Mouse (Mus musculus) limb, embryonic 12.5 days (tissue): ENCODE data around the gene Stmn1. TPM values are rescaled to one million over a fixed set of nuclear protein-coding genes. Genes with fewer than 3 reads are reported as not detected.
"Not testable (repeated sequence)": the region's sequence is repeated elsewhere in the genome, so short reads cannot be mapped to it uniquely, and the experiment has no call there.

Experiments
- ATAC-seq: fragments of 200-750 bp; cut with Nextera tagmentation; 2 replicates; pipeline ENCODE4 v1.8.0; 2017; ENCODE audit warnings: low read depth, moderate TSS enrichment; ENCODE audit not compliant: insufficient number of reproducible peaks, insufficient read depth, low FRiP score, low TSS enrichment
- H3K27ac ChIP-seq: fragments of 300-500 bp; sonication (generic); 2 replicates; pipeline ENCODE4 v1.5.1; 2016; ENCODE audit warnings: mild to moderate bottlenecking, moderate library complexity
- H3K27me3 ChIP-seq: fragments of 300-500 bp; sonication (generic); 2 replicates; pipeline ENCODE4 v1.6.1; 2016; ENCODE audit warnings: mild to moderate bottlenecking, moderate library complexity
- H3K36me3 ChIP-seq: fragments of 300-500 bp; sonication (generic); 2 replicates; pipeline ENCODE4 v1.6.1; 2016; ENCODE audit warnings: mild to moderate bottlenecking, moderate library complexity
- H3K4me1 ChIP-seq: fragments of 300-500 bp; sonication (generic); replicated peaks from 2 replicates; pipeline ENCODE4 v1.6.1; 2016
- H3K4me2 ChIP-seq: fragments of 300-500 bp; sonication (generic); 2 replicates; pipeline ENCODE4 v1.6.1; 2016; ENCODE audit warnings: mild to moderate bottlenecking, moderate library complexity
- H3K4me3 ChIP-seq: fragments of 300-500 bp; sonication (generic); replicated peaks from 2 replicates; pipeline ENCODE4 v1.5.1; 2016; ENCODE audit warnings: mild to moderate bottlenecking
- H3K9ac ChIP-seq: fragments of 300-500 bp; sonication (generic); replicated peaks from 2 replicates; pipeline ENCODE4 v1.6.1; 2016; ENCODE audit warnings: mild to moderate bottlenecking, moderate library complexity
- H3K9me3 ChIP-seq: fragments of 300-500 bp; sonication (generic); 2 replicates; pipeline ENCODE4 v1.6.1; 2016; ENCODE audit warnings: mild to moderate bottlenecking, moderate library complexity
- WGBS: fragments of 180-500 bp; shearing (Covaris S2); methylation state at CpG from one replicate; pipeline ENCODE4 v1.1.7; 2016; 5-methylcytosine and 5-hydroxymethylcytosine counted together
- polyA plus RNA-seq: library from polyadenylated mRNA; unstranded; fragments of >200 nt; fragmentation: Nextera tagmentation; extraction: Ambion mirVana; gene quantifications from 2 replicates; pipeline ENCODE4 v1.2.1, GENCODE M21; 2016

Stmn1 gene
- polyA plus RNA-seq, 1 experiment from 2014 or later = 2,360 TPM

DNA sequence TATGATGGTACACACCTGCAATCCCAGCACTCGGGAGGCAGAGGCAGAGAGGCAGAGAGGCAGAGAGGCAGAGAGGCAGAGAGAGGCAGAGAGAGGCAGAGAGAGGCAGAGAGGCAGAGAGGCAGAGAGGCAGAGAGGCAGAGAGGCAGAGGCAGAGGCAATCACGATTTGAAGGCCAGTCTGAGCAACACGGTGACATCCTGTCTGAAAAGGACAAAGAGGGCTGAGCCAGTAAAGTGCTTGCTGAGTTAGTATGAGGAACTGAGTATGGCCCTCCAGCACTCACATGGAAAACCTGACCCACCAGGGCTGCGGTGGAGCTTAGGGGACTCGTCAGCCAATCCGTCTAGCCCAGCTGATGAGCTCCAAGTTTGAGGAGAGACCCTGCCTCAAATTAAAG is 30.9 kb downstream of the Stmn1 start:
- 87% methylated on average over 6 of the region's 6 CpGs for WGBS
- H3K4me2 ChIP-seq, H3K9ac ChIP-seq, H3K36me3 ChIP-seq, H3K27me3 ChIP-seq, ATAC-seq, H3K27ac ChIP-seq, H3K4me3 ChIP-seq, H3K9me3 ChIP-seq: not testable (repeated sequence)
- peaks cover 23% of the 10 kb centered on the region for H3K4me1 ChIP-seq

DNA sequence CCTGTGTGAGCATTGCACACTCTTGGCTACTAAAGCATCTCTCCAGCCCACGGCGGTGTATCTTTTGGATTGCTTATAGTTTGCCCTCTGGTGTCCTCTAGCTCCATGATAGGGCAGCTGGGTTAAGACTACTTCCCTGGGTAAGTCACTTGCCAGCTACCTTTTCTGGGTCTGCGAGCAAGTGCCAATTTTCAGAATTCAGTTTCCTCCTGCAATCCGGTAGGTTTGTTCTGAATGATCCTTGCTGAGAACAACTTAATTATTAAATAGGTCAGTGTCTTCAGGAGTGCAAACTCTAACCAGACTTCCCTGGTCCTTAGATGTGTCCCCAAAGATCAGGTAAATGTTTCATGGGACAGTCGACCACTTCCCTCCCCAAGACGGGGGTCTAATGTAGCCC is 33.0 kb downstream of the Stmn1 start:
- H3K9me3 ChIP-seq = no peaks in the 10 kb centered on the region
- H3K4me3 ChIP-seq = no peak overlapping the region
- H3K9ac ChIP-seq = no peak overlapping the region
- 92% methylated on average over 6 of the region's 6 CpGs for WGBS
- no peaks in the 10 kb centered on the region for H3K36me3 ChIP-seq
- H3K27ac ChIP-seq = no peak overlapping the region
- peaks cover 10% of the 10 kb centered on the region; the same call in 1 of the 2 replicates for H3K27me3 ChIP-seq
- peaks cover 14% of the 10 kb centered on the region for H3K4me1 ChIP-seq
- ATAC-seq = no peak
- H3K4me2 ChIP-seq = no peak overlapping the region

DNA sequence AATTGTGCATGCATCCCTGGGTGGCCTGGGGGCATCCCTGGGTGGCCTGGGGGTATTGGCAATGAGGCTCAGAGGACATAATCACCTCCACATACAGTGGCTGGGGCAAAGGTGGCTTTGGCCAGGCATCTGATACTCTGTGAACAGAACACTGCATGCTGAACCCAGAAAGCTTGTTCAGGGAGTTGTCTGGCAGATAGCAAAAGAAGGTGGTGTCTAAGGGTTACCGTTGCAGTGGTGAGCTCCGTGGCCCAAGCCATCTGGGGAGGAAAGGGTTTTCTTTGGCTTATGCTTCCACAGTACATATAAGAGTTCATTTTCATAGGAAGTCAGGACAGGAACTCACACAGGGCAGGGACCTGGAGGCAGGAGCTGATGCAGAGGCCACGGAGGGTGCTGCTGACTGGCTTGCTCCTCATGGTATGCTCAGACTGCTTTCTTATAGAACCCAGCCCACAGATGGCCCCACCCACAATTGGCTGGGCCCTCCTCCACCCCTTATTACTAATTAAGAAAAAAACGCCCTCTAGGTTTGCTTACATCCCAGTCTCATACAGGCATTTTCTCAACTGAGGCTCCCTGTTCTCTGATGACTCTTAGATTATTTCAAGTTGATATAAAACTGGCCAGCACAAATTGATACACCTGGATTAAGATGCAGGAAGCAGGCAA is 35.7 kb downstream of the Stmn1 start:
- H3K36me3 ChIP-seq = no peaks in the 10 kb centered on the region
- no peak overlapping the region for H3K27ac ChIP-seq
- no peaks in the 10 kb centered on the region for H3K27me3 ChIP-seq
- H3K4me2 ChIP-seq = no peak overlapping the region
- H3K4me3 ChIP-seq = no peak overlapping the region
- no peaks in the 10 kb centered on the region for H3K9me3 ChIP-seq
- ATAC-seq = no peak
- 70% methylated on average over 4 of the region's 4 CpGs for whole genome bisulfite sequencing
- H3K4me1 ChIP-seq = no peaks in the 10 kb centered on the region
- no peak overlapping the region for H3K9ac ChIP-seq

DNA sequence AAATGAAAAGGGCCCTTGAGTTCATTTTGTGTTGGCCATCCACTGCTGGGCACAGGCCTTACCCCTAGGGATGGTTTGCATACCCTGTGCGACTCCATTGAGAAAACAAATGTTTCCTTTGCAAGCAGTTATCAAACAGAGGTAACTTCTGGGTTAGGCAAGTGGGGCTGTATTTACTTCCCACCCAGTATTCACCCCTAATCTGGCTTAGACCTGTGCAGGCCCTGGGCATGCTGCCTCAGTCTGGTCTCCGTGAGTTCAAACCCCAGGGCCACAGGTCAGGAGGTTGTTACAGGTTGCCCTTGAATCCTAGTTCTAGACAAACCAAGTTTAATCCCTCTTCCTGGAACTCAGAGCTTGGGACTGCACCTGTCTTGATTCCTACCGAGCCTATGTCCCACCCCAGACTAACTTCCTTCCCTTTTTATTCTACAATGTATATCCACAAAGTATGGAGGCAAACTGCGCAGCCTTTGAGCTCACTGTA is 37.2 kb downstream of the Stmn1 start:
- no peak for ATAC-seq

DNA sequence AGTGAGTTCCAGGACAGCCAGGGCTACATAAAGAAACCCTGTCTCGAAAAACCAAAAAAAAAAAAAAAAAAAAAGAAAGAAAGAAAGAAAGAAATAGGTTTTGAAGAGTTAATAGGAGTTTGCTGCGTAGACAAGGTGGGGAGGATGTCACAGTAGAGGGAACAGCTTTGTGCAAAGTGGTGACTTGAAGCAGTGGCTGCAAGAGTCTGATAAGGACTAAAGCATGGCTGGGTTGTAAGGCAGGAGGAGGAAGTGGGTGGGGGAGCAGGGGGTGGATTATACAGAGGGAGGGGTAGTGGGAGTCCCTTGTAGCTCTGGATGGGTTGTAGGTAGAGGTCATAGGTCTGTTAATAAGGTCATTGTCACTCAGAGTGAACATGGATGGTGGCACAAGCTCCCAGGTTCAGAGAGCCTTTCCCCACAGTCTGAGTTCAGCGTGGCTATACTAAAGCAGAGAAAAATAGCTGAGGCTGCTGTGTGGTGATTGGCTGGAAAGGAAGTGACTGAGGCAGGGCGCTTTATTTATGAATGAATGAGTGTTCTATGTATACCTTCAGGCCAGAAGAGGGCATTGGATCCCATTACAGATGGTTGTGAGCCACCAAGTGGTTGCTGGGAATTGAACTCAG is 38.0 kb downstream of the Stmn1 start:
- Histone ChIP-seq H3K9me3 (no peaks in the 10 kb centered on the region), H3K27me3 (no peaks in the 10 kb centered on the region), H3K36me3 (no peaks in the 10 kb centered on the region), H3K4me3 (no peak overlapping the region), H3K9ac (no peak overlapping the region), H3K4me1 (no peaks in the 10 kb centered on the region; the same call in 1 of the 2 replicates), H3K4me2 (no peak overlapping the region), H3K27ac (no peak overlapping the region)
- 81% methylated on average over 4 of the region's 4 CpGs for whole genome bisulfite sequencing
- no peak for ATAC-seq

More for the DNA sequence above, 37.2 kb downstream of the Stmn1 start:
- Histone ChIP-seq H3K36me3 (no peaks in the 10 kb centered on the region), H3K4me2 (no peak overlapping the region), H3K27ac (no peak overlapping the region), H3K9me3 (no peaks in the 10 kb centered on the region), H3K4me1 (no peaks in the 10 kb centered on the region), H3K4me3 (no peak overlapping the region), H3K27me3 (no peaks in the 10 kb centered on the region), H3K9ac (no peak overlapping the region)
- 90% methylated on average over 4 of the region's 4 CpGs for WGBS

DNA sequence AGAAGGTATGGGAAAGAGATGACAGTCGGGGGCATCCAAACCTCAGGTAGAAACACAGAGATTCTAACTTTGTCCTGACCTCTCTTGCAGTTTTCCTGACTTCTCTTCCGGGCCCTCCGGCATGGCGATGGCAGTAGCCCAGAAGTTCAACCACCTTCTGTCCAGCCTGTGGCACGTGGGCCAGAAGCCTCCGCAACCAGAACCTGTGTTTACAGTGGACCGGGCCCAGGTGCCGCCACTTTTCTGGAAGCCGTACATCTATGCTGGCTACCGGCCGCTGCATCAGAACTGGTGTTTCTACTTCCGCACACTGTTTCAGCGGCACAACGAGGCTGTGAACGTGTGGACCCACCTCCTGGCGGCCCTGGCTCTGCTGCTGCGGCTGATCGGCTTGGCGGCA is 38.6 kb downstream of the Stmn1 start:
- Histone ChIP-seq H3K9ac (no peak overlapping the region), H3K36me3 (no peaks in the 10 kb centered on the region), H3K4me3 (no peak overlapping the region), H3K9me3 (no peaks in the 10 kb centered on the region), H3K4me1 (peaks cover 3% of the 10 kb centered on the region; the same call in 1 of the 2 replicates), H3K4me2 (no peak overlapping the region), H3K27ac (no peak overlapping the region), H3K27me3 (no peaks in the 10 kb centered on the region)
- ATAC-seq = no peak
- WGBS = 83% methylated on average over 19 of the region's 19 CpGs

DNA sequence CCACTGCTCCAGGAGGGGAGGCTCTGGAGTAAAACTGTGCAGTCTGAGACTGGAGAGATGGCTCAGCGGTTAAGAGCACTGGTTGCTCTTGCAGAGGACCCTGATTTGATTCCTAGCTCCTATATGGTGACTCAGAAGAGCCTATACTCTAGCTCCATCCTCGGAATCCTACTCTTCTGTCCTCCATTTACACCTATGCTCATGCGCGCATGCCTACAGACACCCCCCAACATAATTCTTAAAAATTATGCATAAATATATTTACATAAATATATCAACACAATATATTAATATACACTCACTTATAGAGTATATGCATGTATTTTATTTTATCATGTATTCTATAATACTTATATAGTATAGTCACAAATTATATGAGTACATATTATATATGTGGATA is 42.3 kb downstream of the Stmn1 start:
- 73% methylated on average over 4 of the region's 4 CpGs for WGBS

DNA sequence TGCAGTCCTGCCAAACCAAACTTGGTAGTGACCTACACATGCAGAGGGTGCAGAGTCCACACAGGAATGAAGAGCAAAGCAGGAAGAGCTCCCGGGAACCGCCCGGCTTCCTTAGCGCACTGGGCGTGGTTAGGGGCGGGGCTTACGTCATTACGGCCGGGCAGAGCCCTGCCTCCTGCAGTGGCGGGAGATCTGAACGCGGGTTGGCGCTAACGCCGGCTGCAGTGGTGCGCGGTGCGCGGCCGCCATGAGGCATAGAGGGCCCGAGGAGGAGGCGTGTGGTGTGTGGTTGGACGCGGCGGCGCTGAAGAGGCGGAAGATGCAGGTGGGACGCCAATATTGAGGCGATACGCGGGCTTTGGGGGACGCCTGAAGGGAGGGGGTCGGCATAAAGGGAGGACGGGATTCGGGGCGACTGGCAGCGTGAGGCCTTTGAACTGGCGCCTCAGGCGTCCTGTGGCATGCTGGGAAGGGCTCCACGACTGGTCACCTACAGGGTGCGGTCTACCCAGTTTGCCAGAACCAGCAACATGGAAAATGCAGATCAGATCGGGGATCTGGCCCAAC is 42.8 kb downstream of the Stmn1 start, which contains the start of gene Aunip:
Gene Aunip, plus strand, starts transcription at position 155 of the 567 bp plus-strand sequence.
- Histone ChIP-seq H3K4me3 (peak within 1 kb of the TSS; percentile 64), H3K36me3 (no peaks in the 10 kb centered on the region; the same call in 1 of the 2 replicates), H3K4me2 (peak within 1 kb of the TSS; percentile 88), H3K27ac (peak within 1 kb of the TSS; percentile 74; the same call in 1 of the 2 replicates), H3K4me1 (peaks cover 15% of the 10 kb centered on the region), H3K9me3 (no peaks in the 10 kb centered on the region), H3K27me3 (no peaks in the 10 kb centered on the region), H3K9ac (peak within 1 kb of the TSS; percentile 69)
- WGBS = under 1% methylated on average over 42 of the region's 42 CpGs
- peak; percentile 92 for ATAC-seq

More for the DNA sequence above, 42.3 kb downstream of the Stmn1 start:
- Histone ChIP-seq H3K4me1 (peaks cover 15% of the 10 kb centered on the region), H3K27ac (no peak overlapping the region), H3K27me3 (no peaks in the 10 kb centered on the region), H3K4me3 (peak overlapping the region; percentile 64; the same call in 1 of the 2 replicates), H3K9ac (no peak overlapping the region), H3K36me3 (no peaks in the 10 kb centered on the region; the same call in 1 of the 2 replicates), H3K4me2 (peak overlapping the region; percentile 88), H3K9me3 (no peaks in the 10 kb centered on the region)
- ATAC-seq = 0 out of 2 replicates have a peak, but pooled peaks have one; percentile 11

DNA sequence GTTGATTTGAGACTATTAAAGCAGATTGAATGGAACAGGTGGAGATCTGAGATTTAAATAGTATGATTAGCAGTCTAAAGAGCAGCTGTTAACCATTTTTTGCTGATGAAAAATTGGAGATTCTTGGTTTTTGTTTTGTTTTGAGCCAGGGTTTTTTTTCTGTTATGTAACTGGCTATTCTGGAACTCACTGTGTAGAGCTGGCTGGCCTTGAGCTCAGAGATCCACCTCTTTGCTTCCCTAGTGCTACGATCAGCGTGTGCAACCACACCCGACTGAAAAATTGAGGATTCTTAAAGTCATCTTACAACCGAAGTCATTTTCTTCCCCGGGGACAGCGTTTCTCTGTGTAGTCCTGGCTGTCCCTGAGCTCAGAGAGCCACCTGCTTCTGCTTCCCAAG is 43.6 kb downstream of the Stmn1 start:
- H3K4me2 ChIP-seq = peak overlapping the region; percentile 88
- no peak overlapping the region for H3K27ac ChIP-seq
- no peaks in the 10 kb centered on the region; the same call in 1 of the 2 replicates for H3K36me3 ChIP-seq
- H3K9ac ChIP-seq = no peak overlapping the region; the same call in 1 of the 2 replicates
- no peaks in the 10 kb centered on the region for H3K27me3 ChIP-seq
- WGBS = 78% methylated on average over 6 of the region's 6 CpGs
- H3K4me1 ChIP-seq = peaks cover 15% of the 10 kb centered on the region
- H3K9me3 ChIP-seq = no peaks in the 10 kb centered on the region
- H3K4me3 ChIP-seq = peak overlapping the region; percentile 64
- no peak for ATAC-seq

DNA sequence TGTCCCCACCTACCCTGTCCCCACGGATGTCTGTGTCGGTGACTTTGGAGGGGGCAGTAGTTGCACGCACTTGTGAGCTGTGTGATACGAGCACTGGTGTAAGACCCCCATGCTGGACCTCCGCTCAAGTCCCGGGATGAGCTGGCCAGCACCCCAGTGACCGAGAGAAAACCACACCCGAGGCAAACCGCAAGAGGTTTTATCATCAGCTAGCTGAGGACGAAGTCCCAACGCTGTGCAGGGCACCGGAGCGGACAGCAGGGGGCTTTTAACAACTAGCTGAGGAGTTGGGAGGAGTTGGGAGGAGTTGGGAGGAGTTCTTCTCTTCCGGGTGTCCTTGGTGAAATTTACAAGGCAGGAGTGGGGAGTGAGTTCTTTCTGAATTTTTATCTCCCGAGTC is 44.7 kb downstream of the Stmn1 start:
- H3K36me3 ChIP-seq = no peaks in the 10 kb centered on the region; the same call in 1 of the 2 replicates
- H3K27ac ChIP-seq = no peak overlapping the region; the same call in 1 of the 2 replicates
- H3K9ac ChIP-seq = peak overlapping the region; percentile 44; the same call in 1 of the 2 replicates
- WGBS = 19% methylated on average over 15 of the region's 15 CpGs
- H3K4me3 ChIP-seq = peak overlapping the region; percentile 27
- peak overlapping the region; percentile 48 for H3K4me2 ChIP-seq
- no peaks in the 10 kb centered on the region for H3K9me3 ChIP-seq
- no peaks in the 10 kb centered on the region for H3K27me3 ChIP-seq
- H3K4me1 ChIP-seq = peaks cover 15% of the 10 kb centered on the region
- ATAC-seq = no peak

DNA sequence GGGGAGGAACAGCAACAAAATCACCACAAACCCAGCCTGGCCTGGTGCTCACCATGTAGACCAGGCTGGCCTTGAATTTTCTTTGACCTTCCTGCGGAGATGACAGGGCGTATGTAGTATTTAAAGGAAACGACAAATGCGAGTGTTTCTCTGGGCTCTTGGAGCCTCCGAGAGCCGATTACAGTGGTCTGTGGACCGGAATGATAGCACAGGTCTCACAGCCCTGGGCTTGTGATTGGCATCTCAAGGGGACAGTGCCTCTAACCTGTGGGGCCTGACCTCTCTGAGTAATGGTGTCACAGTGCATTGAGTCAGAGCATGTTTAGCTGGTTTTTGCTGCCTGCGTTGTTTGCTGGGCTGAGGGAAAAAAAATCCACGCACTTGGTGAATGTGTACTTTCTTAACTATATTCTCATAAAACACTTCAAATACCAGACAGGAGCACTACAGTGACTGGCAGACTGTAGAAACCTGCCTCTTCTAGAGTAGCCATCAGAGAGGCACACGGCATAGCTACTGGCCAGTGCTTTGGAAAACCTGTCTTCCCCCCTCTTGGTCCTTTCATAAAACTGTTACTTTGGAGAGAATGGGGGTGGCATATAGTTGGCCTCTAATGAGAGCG is 46.3 kb downstream of the Stmn1 start:
- no peak overlapping the region for H3K27ac ChIP-seq
- no peak overlapping the region for H3K9ac ChIP-seq
- ATAC-seq = no peak
- no peak overlapping the region for H3K4me3 ChIP-seq
- no peaks in the 10 kb centered on the region for H3K9me3 ChIP-seq
- peaks cover 15% of the 10 kb centered on the region for H3K4me1 ChIP-seq
- 87% methylated on average over 11 of the region's 11 CpGs for WGBS
- H3K36me3 ChIP-seq = no peaks in the 10 kb centered on the region; the same call in 1 of the 2 replicates
- no peak overlapping the region for H3K4me2 ChIP-seq
- no peaks in the 10 kb centered on the region for H3K27me3 ChIP-seq
